Mouse (Mus musculus) cerebellum, adult 9-10 months (tissue): ENCODE data around the gene Adcy3.
A peak's percentile ranks its signal among the peaks of the same experiment; 100 is the strongest.

Source experiments
- DNase-seq: peaks from one replicate; pipeline ENCODE4 v3.0.0; 2022

The Adcy3 gene

GRCm38 (mm10) chr12:4249786-4250185 is 116.9 kb downstream of the Adcy3 start:
- DNase-seq = peak; percentile 82

GRCm38 (mm10) chr12:4252742-4253655 is 120.1 kb downstream of the Adcy3 start:
- DNase-seq = no peak
